Mouse (Mus musculus): Measurements from ENCODE around the gene Elovl2. TPM values are rescaled to one million over a fixed set of nuclear protein-coding genes. Genes with fewer than 3 reads are reported as not detected.
"Not testable (repeated sequence)": the region's sequence is repeated elsewhere in the genome, so short reads cannot be mapped to it uniquely, and the experiment has no call there.

The Elovl2 gene
- total RNA-seq, 2 experiments from 2014 or later: 0.16 TPM; not detected in 1

DNA sequence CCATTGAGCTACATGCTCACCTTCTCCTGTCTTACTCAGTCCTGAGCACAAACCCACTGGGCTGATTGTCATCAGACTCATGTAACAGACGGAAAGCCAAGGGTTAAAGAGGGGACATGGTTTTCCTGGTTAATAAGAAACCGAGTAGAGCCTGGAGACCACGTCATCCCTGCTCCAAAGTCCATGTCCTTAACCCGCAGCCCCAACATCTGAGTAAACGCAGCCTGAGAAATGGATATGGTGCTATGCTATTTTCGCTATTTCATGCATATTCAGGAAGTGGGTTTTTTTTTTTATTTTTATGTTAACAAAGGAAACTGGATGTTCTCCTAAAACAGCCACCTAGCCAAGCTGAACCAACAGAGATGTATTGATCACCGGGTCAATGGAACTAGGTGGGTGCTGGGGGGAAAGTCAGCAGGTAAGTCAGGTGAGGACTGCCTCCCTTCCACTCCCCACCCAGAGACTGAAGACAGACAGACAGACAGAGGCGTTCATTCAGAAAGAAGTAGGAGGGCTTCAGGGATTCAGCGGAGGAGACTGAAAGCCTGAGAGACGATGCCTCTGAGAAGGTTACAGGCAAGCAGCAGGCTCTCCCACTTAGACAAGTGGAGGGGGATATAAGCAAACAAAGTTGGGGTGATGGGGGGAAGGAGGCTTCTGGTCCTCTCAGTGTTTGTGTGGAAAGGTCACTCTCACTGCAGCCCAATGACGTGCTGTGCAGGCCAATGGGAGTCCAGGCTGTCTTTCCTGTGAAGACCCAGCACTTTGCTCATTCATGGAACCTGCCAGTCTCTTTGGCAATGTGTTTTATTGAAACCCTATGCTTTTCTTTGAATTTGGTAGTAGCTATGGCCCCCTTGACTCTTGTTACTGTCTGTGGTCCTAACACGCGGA is 15.9 kb upstream of the Elovl2 start:
- DNase-seq (ENCODE audit: low spot score): no peak
- intact Hi-C loops (cut with DNase I): loop anchor here (5.0 kb wide), 1 partner anchor 394 kb away; no protein-coding TSS in a partner anchor

DNA sequence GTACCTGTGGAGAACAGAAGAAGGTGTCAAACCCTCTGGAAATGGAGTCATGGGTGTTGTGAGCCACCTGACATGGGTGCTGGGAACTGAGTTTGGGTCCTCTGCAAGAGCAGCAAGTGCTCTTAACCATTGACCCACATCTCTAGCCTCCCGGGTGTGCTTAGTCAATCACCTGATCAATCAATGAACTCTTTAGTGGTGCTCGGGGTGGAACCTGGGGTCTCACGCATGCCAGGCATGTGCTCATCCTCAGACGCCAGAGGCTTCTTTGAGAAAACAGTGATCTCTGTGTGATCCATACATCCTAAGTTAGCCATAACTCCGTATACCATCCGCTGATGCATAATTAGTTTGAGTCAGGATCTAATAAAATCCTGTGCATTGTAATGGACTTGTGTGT is 15.0 kb upstream of the Elovl2 start:
- DNase-seq (ENCODE audit: low spot score): no peak
- intact Hi-C loops (cut with DNase I): loop anchor here (5.0 kb wide), 1 partner anchor 393 kb away; no protein-coding TSS in a partner anchor

DNA sequence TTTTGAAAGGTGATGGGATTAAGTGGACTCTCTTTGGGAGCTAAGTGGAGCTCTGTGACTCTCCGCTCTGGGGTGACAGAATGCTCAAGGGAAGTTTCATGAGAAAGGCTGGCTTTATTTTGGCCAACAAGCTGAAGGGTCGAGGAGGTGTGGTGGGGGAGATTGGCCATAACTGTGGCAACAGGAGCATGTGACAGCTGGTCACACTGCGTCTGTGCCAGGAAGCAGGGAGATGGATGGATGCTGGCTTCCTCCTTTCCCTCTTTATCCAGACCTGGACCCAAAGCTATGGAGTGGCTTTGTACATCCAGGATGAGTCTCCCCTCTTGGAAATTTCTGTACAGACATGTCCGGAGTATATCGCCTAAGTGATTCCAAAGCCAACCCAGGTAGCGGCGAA is 13.0 kb upstream of the Elovl2 start:
- intact Hi-C loops (cut with DNase I): no loop called here

DNA sequence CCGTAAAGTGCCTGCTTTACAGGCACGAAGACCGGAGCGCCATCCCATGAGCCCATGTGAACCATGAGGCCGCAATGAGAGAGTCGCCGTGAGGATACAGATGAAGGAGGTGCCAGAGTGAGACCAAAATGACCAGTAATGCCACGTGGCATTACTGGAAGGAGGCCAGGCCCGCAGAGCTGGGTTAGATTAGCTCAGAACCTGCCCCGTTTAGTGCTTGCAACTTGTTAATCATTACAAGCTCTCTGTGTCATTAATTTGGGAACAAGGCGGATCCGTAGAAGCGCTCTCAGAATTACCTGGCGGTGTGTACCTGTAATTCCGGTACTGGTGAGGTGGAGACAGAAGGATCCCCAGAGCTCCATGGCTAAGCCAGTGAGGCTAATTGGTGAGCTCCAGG is 12.0 kb upstream of the Elovl2 start:
- no peak for DNase-seq (ENCODE audit: low spot score)
- intact Hi-C loops (cut with DNase I): no loop called here

More for the DNA sequence above, 13.0 kb upstream of the Elovl2 start:
- DNase-seq (ENCODE audit: low spot score): no peak

DNA sequence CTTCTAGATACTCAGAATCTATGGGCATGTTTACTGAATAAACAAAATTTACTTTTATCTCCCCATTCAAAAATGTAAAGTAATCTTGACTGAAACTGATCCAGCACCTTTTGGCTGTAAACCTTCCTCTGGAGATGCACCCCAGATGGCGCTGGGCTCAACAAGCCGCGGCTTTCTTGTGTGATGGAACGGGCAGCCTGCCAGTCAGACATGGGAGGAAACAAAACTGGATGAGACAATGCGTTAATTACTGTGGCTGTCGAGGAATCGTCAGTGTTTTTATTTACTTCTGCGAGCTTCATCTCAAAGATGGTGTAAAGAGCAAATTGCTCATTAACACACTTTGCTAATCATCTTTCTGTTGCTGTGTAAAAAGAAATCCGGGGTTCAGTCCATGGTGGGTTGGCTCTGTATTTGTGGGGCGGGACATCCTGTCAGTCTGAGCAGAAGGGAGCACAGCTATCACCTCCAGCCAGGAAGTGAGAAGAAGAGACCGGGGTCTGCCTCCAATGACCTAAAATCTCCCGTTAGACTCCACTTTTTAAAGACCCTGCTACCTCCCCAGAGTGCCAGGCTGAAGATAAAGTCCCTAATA is 11.3 kb upstream of the Elovl2 start:
- intact Hi-C loops (cut with DNase I): no loop called here
- no peak for DNase-seq (ENCODE audit: low spot score)

DNA sequence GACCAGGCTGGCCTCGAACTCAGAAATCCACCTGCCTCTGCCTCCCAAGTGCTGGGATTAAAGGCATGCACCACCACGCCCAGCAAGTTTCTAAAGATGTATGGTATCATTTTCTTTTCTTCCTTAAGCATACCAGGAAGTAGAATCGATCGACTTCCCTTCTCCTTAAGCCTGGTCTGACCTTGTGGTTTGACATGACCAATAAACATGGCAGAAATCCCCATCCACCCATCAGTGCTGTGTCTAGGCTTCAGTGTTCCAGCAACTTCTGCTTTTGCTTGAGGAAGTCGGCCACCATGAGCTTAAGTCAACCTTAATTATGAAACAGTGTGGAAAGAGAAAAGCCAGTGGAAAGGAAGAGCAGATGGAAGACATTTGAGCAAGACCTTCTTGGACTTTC is 10.1 kb upstream of the Elovl2 start:
- intact Hi-C loops (cut with DNase I): no loop called here
- no peak for DNase-seq (ENCODE audit: low spot score)

DNA sequence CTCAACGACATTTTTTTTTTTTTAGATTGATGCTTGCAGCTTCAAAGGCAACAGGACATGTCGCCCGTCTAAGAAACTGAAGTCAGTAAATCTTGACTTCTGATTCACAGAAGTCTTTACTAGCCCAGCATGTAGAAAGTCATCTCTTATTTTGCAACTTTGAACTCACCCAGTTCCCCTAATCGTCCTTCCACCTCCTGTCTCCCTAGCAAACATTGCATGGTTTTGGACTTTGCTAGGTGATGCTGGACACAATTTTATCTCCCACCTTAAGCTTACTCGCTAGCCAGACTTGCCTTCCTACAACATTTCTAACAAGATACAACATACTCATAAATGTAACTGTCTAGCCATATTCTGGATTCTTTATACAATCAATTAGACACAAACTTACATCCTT is 7.9 kb upstream of the Elovl2 start:
- intact Hi-C loops (cut with DNase I): no loop called here
- DNase-seq (ENCODE audit: low spot score): no peak

DNA sequence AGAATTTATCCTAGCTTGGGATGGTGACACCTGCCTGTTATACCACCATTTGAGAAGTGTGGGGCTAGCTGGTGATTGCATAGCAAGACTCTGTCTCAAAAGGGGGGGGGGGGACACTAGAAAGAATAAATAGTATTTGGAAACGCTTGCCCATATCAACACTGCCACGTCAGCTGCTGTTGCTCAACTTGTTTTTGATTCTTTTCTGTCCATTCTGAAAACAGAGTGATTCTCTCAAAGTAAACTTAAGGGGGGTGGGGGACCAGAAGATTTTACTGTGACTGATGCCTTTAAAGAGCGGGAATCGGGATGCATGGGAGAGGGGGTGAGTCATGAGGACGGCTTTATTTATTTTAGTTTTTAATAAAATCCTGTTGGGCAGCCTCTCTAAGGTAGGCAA is 6.3 kb upstream of the Elovl2 start:
- no peak for DNase-seq (ENCODE audit: low spot score)
- intact Hi-C loops (cut with DNase I): no loop called here

DNA sequence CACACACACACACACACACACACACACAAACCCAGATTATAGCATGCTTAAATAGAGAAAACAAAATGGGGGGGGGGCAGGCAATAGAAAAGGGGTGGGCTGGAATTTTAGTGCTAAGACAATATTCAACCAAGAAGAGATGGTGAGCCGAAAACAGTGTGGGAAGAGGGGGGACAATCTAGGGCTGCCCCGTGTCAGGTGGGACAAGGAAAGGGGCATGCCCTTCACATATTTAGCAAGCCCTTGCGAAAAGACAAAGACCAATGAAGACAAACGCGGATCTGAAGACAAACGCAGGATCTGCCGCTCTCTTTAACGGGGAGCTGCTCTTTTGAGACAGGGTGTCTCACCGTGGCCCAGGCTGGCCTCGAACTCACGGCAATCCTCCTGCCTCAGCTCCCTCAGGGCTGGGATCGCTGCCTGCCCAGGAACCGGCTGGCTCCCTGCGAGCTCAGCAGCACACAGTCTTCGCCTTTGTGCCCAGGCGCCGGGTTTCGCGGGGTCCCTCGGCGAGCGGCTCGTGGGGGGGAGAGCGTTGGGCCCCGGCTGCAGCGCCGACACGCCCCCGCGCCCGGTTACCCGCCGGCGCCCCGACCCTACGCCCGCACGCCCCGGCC is 410 bp downstream of the Elovl2 start:
- DNase-seq (ENCODE audit: low spot score): no peak
- intact Hi-C loops (cut with DNase I): no loop called here

DNA sequence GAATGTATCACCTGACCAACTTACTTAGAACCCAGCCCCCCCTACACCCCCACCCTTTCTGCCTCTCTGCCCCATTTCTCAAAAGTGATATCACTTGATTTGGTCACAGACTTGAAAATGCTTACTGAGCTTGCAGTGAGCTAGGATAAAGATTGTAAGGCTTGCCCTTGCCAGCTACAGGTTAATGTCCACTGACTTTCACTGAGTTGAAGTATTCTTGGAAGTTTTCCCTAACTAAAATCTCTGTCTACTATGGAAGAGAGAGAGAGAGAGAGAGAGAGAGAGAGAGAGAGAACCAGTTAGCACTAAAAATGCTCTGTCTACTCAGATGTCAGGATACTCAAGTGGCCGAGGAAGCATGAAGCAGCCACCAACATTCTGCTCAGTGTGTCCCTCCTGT is 1.1 kb downstream of the Elovl2 start:
- intact Hi-C loops (cut with DNase I): no loop called here
- DNase-seq (ENCODE audit: low spot score): no peak

DNA sequence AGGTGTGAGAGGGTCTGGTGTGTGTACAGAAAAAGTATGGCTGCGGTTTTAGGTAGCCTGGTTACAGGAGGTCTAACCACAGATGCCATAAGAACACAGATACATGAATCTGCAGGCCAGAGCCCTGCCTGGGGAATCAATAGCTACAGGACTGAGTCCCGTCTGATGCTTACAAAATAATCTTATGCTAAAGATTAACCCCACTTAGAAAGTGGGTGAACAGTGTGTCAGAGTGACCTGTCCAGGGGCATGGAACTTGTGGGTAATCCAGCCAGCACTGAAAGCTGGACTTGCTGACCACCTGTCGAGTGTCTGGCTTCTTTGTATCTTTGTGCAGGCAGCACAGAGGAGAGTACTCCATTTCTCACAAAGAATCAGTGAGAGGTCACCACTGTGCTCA is 4.0 kb downstream of the Elovl2 start:
- no peak for DNase-seq (ENCODE audit: low spot score)
- intact Hi-C loops (cut with DNase I): no loop called here

DNA sequence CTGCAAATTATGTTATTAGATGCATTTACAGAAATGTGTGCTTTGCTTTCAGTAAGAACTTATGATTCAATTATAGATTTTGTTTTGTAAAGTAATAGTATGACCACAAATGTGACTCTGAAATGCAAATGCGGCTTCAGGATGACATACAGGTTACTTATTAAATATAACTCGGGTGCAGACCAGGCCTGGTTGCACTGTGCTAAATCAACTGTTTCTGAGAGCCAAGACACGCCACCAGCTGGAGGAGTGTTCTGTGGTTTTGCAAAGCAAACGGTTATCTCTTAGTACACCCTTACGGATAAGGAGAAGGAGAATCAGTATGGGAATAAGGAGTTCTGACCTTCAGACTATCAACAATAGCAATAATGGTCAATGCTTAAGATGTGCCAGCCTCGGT is 4.5 kb downstream of the Elovl2 start:
- no peak for DNase-seq (ENCODE audit: low spot score)

DNA sequence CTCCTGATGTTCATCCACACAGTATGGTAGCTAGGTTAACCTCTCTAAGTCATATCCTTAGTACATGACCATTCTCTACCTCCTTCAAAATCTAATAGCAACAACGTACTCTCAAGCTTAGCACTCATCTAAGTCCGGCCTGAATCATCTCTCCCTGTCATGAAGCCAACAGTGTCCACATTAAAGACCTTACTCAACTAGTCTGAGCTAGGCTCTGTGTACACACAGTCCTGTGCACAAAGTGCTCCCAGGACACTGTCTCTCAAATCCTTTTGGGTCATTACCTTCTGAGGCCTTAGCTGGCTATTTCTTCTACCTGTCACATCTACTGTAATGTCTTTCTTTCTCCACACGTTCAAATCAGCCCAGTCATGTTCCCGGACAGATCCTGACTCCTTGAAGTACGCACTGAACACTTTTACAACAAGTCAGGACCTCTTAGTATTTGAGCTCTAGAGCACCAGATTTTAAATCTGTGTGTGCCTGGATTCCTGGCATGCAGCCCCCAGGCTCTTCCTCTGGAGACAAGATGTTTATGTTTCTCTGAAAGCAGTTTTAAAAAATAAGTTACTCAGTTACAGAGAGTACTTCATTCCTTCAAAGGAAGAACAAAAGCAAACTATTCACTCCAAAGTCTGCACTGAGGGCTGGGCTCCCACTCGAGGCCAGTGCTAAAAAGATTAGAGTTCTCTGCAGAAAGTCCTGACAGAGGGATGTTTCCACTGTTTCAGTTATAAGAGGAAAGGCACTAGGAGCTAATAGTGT is 7.5 kb downstream of the Elovl2 start:
- intact Hi-C loops (cut with DNase I): no loop called here
- no peak for DNase-seq (ENCODE audit: low spot score)

More for the DNA sequence above, 4.5 kb downstream of the Elovl2 start:
- intact Hi-C loops (cut with DNase I): no loop called here

DNA sequence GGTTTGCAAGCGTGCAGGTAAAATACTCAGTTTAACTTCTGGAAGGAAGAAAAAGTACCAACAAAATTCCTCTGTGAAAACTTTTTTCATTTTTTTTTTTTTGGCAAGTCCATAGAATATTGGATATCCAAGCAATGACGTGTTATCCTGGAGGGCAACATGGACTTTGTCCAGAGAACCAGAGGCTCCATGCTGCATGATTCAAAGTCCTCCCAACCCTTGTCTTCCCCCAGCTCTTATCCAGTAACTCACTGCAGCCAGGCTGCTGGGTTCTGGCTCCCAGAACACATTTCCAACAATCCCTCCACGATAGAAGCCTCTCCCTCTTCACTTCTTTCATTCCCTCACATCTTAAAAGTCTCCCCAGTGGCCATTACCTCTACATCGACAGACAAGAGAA is 8.9 kb downstream of the Elovl2 start:
- intact Hi-C loops (cut with DNase I): no loop called here
- no peak for DNase-seq (ENCODE audit: low spot score)

DNA sequence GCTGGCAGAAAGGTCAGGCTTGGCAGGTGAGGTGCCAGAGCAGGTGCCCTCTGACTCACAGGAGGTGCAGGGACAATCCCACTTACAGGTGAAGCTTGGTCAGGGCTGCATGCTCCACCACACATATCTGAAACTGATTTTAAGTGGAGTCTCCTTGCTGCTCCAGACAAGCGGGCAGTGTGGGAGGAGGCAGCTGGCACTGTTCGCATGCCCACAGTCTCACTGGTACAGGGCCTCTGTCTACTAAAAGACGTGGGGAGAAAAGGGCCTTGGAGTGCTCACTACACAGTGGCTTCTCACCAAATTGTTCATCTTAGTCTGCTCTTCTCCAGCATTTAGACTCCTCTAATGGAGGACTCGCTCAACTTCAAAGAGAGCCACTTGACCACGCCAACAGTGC is 14.0 kb downstream of the Elovl2 start:
- intact Hi-C loops (cut with DNase I): no loop called here
- no peak for DNase-seq (ENCODE audit: low spot score)

DNA sequence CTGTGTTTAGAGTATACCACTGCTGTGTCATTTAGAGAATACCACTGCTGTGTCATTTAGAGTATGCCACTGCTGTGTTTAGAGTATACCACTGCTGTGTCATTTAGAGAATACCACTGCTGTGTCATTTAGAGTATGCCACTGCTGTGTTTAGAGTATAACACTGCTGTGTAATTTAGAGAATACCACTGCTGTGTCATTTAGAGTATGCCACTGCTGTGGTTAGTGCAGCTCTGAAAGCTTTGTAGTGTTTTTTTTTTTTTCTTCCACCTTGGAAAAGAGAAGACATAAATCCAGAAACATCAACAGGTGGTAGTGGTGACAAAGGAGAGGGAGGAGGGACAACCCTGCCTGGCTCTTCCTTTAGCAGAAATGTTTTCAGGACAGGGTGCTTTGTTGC is 14.6 kb downstream of the Elovl2 start:
- DNase-seq (ENCODE audit: low spot score); intact Hi-C loops (cut with DNase I): not testable (repeated sequence)

DNA sequence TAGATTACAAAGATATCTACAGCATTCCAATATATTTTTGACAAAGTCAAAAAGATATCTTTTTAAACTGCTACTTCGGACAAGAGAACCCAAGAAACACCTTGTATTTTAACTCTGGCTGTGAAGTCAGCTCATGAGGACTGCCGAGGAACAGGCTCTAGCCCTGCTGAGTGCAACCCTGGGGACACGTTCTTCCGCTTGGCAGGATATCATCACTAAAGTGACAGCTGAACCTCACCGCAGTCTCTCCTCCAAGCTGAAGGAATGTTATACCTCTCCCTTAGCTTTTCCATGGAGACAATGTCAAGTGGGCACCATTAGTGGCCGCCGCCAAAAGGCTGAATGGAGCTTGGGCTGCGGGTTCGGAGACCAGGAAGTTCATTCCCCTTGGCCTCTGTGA is 16.5 kb downstream of the Elovl2 start:
- intact Hi-C loops (cut with DNase I): no loop called here
- DNase-seq (ENCODE audit: low spot score): no peak

DNA sequence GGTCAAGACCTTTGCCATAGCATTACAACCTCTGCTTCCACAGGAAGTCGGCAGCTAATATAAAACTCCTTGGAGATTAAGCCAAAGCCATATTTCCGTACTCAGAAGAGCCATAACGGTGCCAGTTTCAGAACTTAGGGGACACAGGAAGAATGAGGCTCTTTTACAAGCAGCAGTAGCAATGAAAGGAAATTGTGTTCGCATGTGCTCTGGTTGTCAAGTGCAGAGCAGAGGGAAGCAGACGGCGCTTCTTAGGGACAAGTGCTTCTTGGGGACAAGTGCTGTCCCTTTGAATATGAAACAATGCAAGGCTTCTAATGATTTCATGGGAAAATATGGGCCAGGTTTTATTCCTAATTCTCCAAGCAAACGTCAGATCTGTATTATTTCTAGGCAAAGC is 16.9 kb downstream of the Elovl2 start:
- DNase-seq (ENCODE audit: low spot score): no peak
- intact Hi-C loops (cut with DNase I): no loop called here

DNA sequence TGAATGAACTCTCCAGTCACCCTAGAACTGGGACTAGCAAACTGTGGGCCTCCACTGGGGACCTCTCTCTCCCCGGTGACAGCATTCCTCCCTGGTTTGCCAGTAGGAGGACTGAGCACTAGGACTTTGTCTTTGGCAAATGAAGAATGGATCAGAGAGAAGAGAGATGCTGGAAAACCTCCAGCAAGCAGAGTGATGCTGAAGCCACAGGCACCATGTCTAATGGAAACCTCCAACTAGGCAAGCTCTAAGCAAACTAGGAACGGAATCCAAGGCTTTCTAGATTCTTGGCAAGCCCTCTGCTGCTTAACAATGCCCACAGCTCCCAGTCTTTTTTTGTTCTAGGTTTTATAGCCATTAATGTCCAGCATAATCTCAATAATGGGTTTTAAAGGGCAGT is 19.3 kb downstream of the Elovl2 start:
- intact Hi-C loops (cut with DNase I): no loop called here
- DNase-seq (ENCODE audit: low spot score): no peak

DNA sequence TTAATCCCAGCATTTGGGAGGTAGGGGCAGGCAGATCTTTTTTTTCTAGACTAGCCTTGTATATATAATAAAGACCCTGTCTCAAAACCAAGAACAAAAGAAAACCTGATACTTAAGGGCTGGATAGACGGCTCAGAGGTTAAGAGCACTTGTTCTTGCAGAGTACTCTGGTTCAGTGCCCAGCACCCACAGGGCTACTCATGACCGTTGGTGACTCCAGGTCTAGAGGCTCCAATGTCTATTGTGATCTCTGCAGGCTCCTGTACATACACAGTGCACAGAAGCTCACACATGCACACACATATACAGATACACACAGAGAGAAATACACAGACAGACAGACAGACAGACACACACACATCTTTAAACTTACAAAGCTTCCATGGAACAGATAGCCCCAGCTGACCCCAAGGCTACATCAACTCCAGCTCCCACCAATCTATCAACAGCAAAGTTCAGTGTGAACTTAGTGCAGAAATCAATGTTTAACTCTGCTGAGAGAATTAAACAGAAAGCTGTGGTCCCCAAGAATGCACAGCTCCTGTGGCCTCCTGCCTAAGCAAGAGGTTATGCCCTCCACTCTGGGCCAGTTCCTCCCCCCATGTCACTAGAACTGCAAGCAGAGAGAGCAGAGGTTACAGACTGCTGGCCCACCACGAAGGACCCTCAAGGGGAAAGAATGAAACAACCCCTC is 24.4 kb downstream of the Elovl2 start:
- DNase-seq (ENCODE audit: low spot score): no peak
- intact Hi-C loops (cut with DNase I): no loop called here
